24 mouse cellular contexts compared by ENCODE assay signal in genomic region chr11:104245478-104245877, GRCm38 (mm10). TPM values are rescaled to one million over a fixed set of nuclear protein-coding genes. Genes with fewer than 3 reads are reported as not detected.
DNase-seq lines count a peak whose midpoint lies in the region; ATAC-seq and TF ChIP-seq lines count a peak whose summit lies in the region.
"Not testable (repeated sequence)": the region's sequence is repeated elsewhere in the genome, so short reads cannot be mapped to it uniquely, and the experiment has no call there.
"Had no signal": no experiment of that assay in that cellular context is flagged by ENCODE, and none has a peak within 500 bp of the region (broad histone marks: within the 10 kb centered on the region; RNA-seq: fewer than 3 reads in every experiment).

No protein-coding gene starts in this region.

- DNase-seq in CH12.LX (ENCODE audit: extremely low read depth); gastrocnemius, adult 2 months; kidney, adult 2 months; lung, postnatal 0 days (ENCODE audit: low spot score): not testable (repeated sequence)
- DNase-seq in kidney, adult 18-20 months = peak; percentile 37

- TF ChIP-seq CTCF in CH12.LX (conservative IDR thresholded peaks at IDR 0.05 in 1 of 2, IDR thresholded peaks at IDR 0.05 in 1 of 2; ENCODE audit: low read depth in 2 of 2, low read length in 2 of 2); gastrocnemius, adult 2 months (IDR thresholded peaks at IDR 0.05); intestine, postnatal 0 days (IDR thresholded peaks at IDR 0.05; ENCODE audit: low read depth); kidney, adult 2 months (conservative IDR thresholded peaks at IDR 0.05; ENCODE audit: insufficient read depth, insufficient read length, low read depth, low read length); lung, postnatal 0 days (IDR thresholded peaks at IDR 0.05): not testable (repeated sequence)

- in situ Hi-C loops in CH12.LX (cut with MboI; ENCODE audit: low pct_ligation_motif_present, low pct_unique_long_range_greater_than_20kb, low sequenced_read_pairs) = not testable (repeated sequence)

- not testable (repeated sequence) for H3K9ac ChIP-seq in CH12.LX (ENCODE audit: insufficient read depth, low read depth); intestine, postnatal 0 days (ENCODE audit: low read depth, low read length); kidney, embryonic 16.5 days (replicated peaks; ENCODE audit: low read length); lung, embryonic 15.5 days; lung, postnatal 0 days (replicated peaks; ENCODE audit: low read depth)

- H3K4me2 ChIP-seq in CH12.LX (ENCODE audit: insufficient read depth, low read depth, poor library complexity, severe bottlenecking); intestine, postnatal 0 days (replicated peaks; ENCODE audit: low read depth); kidney, embryonic 16.5 days (replicated peaks; ENCODE audit: low read depth, low read length); lung, embryonic 15.5 days; lung, postnatal 0 days (replicated peaks; ENCODE audit: low read depth, low read length): not testable (repeated sequence)

- peaks cover 54% of the 10 kb centered on the region for H3K27me3 ChIP-seq in CH12.LX (replicated peaks)
- H3K27me3 ChIP-seq in intestine, postnatal 0 days (replicated peaks; ENCODE audit: control insufficient read depth, insufficient read depth, low read length); kidney, adult 2 months (replicated peaks; ENCODE audit: control insufficient read depth, insufficient read depth, low read length); kidney, embryonic 16.5 days (ENCODE audit: insufficient read depth, low read length); lung, embryonic 15.5 days; lung, postnatal 0 days (replicated peaks; ENCODE audit: insufficient read depth, low read length): not testable (repeated sequence)

- 70% methylated on average over 6 of the region's 6 CpGs for WGBS in intestine, postnatal 0 days
- 49% methylated on average over 6 of the region's 6 CpGs for WGBS in kidney, adult 2 months
- 79% methylated on average over 6 of the region's 6 CpGs for WGBS in kidney, embryonic 16.5 days
- WGBS in lung, embryonic 15.5 days = 75% methylated on average over 6 of the region's 6 CpGs
- WGBS in lung, postnatal 0 days = 78% methylated on average over 6 of the region's 6 CpGs

- not testable (repeated sequence) for H3K36me3 ChIP-seq in CH12.LX (replicated peaks in 1 of 2; ENCODE audit: control insufficient read depth in 1 of 2, insufficient read depth in 1 of 2, low read length in 1 of 2); intestine, postnatal 0 days (ENCODE audit: control insufficient read depth, insufficient read depth); kidney, adult 2 months (ENCODE audit: control insufficient read depth, insufficient read depth, low read length); kidney, embryonic 16.5 days (ENCODE audit: insufficient read depth, low read length); lung, embryonic 15.5 days; lung, postnatal 0 days (ENCODE audit: insufficient read depth, low read length)

- not testable (repeated sequence) for H3K79me2 ChIP-seq in CH12.LX (replicated peaks; ENCODE audit: control insufficient read depth, extremely low read depth, insufficient read depth, poor library complexity, severe bottlenecking)

- H3K27ac ChIP-seq in CH12.LX (ENCODE audit: insufficient read depth, low read depth); intestine, postnatal 0 days (ENCODE audit: low read depth, low read length): not testable (repeated sequence)
- H3K27ac ChIP-seq in gastrocnemius, adult 2 months = peak overlapping the region; percentile 94; the same call in 1 of the 2 replicates
- H3K27ac ChIP-seq in kidney, adult 2 months (ENCODE audit: insufficient read depth, low read depth, low read length) = peak overlapping the region; percentile 84
- H3K27ac ChIP-seq in kidney, embryonic 16.5 days (ENCODE audit: low read length) = peak overlapping the region; percentile 80; the same call in 1 of the 2 replicates
- H3K27ac ChIP-seq in lung, embryonic 15.5 days = peak overlapping the region; percentile 79; the same call in 1 of the 2 replicates
- peak overlapping the region; percentile 71 for H3K27ac ChIP-seq in lung, postnatal 0 days (ENCODE audit: low read length)

- not testable (repeated sequence) for TF ChIP-seq POLR2A in CH12.LX (IDR thresholded peaks at IDR 0.05; ENCODE audit: low read depth, low read length); kidney, adult 2 months (IDR thresholded peaks at IDR 0.05; ENCODE audit: low read depth, low read length)

- not testable (repeated sequence) for H3K9me3 ChIP-seq in CH12.LX (replicated peaks; ENCODE audit: low read length); intestine, postnatal 0 days (ENCODE audit: control insufficient read depth); kidney, embryonic 16.5 days (ENCODE audit: low read length); lung, embryonic 15.5 days; lung, postnatal 0 days (ENCODE audit: low read length)

- not testable (repeated sequence) for H3K4me1 ChIP-seq in CH12.LX (ENCODE audit: control insufficient read depth in 1 of 2, insufficient read depth in 2 of 2); intestine, postnatal 0 days (replicated peaks; ENCODE audit: control insufficient read depth, insufficient read depth, low read length); lung, postnatal 0 days (ENCODE audit: insufficient read depth, low read depth, low read length)
- H3K4me1 ChIP-seq in kidney, adult 2 months (ENCODE audit: control insufficient read depth, insufficient read depth, low read length) = peaks cover 36% of the 10 kb centered on the region
- H3K4me1 ChIP-seq in kidney, embryonic 16.5 days (ENCODE audit: insufficient read depth, low read length) = peaks cover 17% of the 10 kb centered on the region
- H3K4me1 ChIP-seq in lung, embryonic 15.5 days = peaks cover 17% of the 10 kb centered on the region

- ATAC-seq in intestine, postnatal 0 days = 0 out of 2 replicates have a peak, but pooled peaks have one; percentile 22
- not testable (repeated sequence) for ATAC-seq in kidney, embryonic 16.5 days (ENCODE audit: low FRiP score, low TSS enrichment); lung, embryonic 15.5 days (ENCODE audit: borderline replicate concordance, extremely low read depth, low FRiP score, low TSS enrichment); lung, postnatal 0 days

- intact Hi-C loops in gastrocnemius, adult 2 months (cut with DNase I) = not testable (repeated sequence)

- TF ChIP-seq RAD21 in CH12.LX (IDR thresholded peaks at IDR 0.05; ENCODE audit: low read depth, low read length) = not testable (repeated sequence)

- dilution Hi-C loops in CH12.LX (cut with MboI; ENCODE audit: extremely low pct_ligation_motif_present, extremely low pct_unique_long_range_greater_than_20kb, low sequenced_read_pairs) = not testable (repeated sequence)

- not testable (repeated sequence) for H3K4me3 ChIP-seq in CH12.LX (replicated peaks in 1 of 3; ENCODE audit: low read depth in 2 of 3, low read length in 2 of 3, poor library complexity in 1 of 3); gastrocnemius, adult 2 months; intestine, postnatal 0 days (ENCODE audit: low read depth, low read length); kidney, adult 2 months (ENCODE audit: insufficient read depth, low read depth, low read length); kidney, embryonic 16.5 days (ENCODE audit: low read length); lung, embryonic 15.5 days; lung, postnatal 0 days (ENCODE audit: low read depth, low read length)

- not testable (repeated sequence) for TF ChIP-seq EP300 in CH12.LX (IDR thresholded peaks at IDR 0.05; ENCODE audit: low read length); lung, postnatal 0 days (IDR thresholded peaks at IDR 0.05)

TF ChIP-seq in CH12.LX, 34 proteins besides CTCF, POLR2A, EP300 and RAD21:
- peak; percentile 60 for TF ChIP-seq ZNF384 (IDR thresholded peaks at IDR 0.05; ENCODE audit: low read depth, low read length)

RNA-seq across cellular contexts. Expression of gene Mapt, which starts 14.3 kb away (rescaled TPM):
- total RNA-seq in CH12.LX (2012; rRNA removed) = 0.29 and 0.64 TPM in 2 replicates
- total RNA-seq in CH12.LX (2014; rRNA removed) = 0.18 and 0.21 TPM in 2 replicates
- 1.7 TPM in 2 replicates for polyA plus RNA-seq in CH12.LX (2012; ENCODE audit: insufficient read length, low read depth)
- total RNA-seq in gastrocnemius, adult 2 months (2021) = 10 to 100 TPM; 66.3 to 79.2 TPM
- 9.1 and 9.2 TPM in 2 replicates for polyA plus RNA-seq in intestine, postnatal 0 days (2015; fragmentation: Nextera tagmentation; extraction: Ambion mirVana)
- 49.8 and 53.4 TPM in 2 replicates for polyA plus RNA-seq in kidney, adult 2 months (2012; rRNA removed)
- 10.3 and 11.7 TPM in 2 replicates for polyA plus RNA-seq in kidney, embryonic 16.5 days (2015; fragmentation: Nextera tagmentation; extraction: Ambion mirVana)
- 6.5 and 11.0 TPM in 2 replicates for polyA plus RNA-seq in lung, embryonic 15.5 days (2015; fragmentation: Nextera tagmentation; extraction: Ambion mirVana)
- polyA plus RNA-seq in lung, postnatal 0 days (2015; fragmentation: Nextera tagmentation; extraction: Ambion mirVana) = 15.9 and 23.3 TPM in 2 replicates

RNA-seq across cellular contexts. Expression of gene Sppl2c, which starts 59.4 kb away (rescaled TPM):
- total RNA-seq in CH12.LX (2012; rRNA removed) (not detected in 2 replicates), CH12.LX (2014; rRNA removed) (not detected in 2 replicates)
- not detected in 2 replicates for polyA plus RNA-seq in CH12.LX (2012; ENCODE audit: insufficient read length, low read depth)
- total RNA-seq in gastrocnemius, adult 2 months (2021) = not detected
- polyA plus RNA-seq in intestine, postnatal 0 days (2015; fragmentation: Nextera tagmentation; extraction: Ambion mirVana) = not detected in 2 replicates
- 0.08 and 0.26 TPM in 2 replicates for polyA plus RNA-seq in kidney, adult 2 months (2012; rRNA removed)
- not detected in 2 replicates for polyA plus RNA-seq in kidney, embryonic 16.5 days (2015; fragmentation: Nextera tagmentation; extraction: Ambion mirVana)
- not detected in 2 replicates for polyA plus RNA-seq in lung, embryonic 15.5 days (2015; fragmentation: Nextera tagmentation; extraction: Ambion mirVana)
- polyA plus RNA-seq in lung, postnatal 0 days (2015; fragmentation: Nextera tagmentation; extraction: Ambion mirVana) = not detected in 2 replicates
- total RNA-seq: adrenal gland, adult 18-20 months; adrenal gland, adult 2 months; adrenal gland, adult 8-10 months; adrenal gland, postnatal 10 days; adrenal gland, postnatal 14 days; adrenal gland, postnatal 25 days; adrenal gland, postnatal 36 days; adrenal gland, postnatal 4 days; ES-E14; MEL had no signal
- polyA plus RNA-seq: activated CD4-positive, CD25-positive, alpha-beta regulatory T cell, adult 4 months; adrenal gland, adult 2 months; brain, embryonic 14.5 days; C2C12; CD4-positive, CD25-positive, alpha-beta regulatory T cell, adult 4 months; G1E; Patski had no signal
